In the genomic region with DNA sequence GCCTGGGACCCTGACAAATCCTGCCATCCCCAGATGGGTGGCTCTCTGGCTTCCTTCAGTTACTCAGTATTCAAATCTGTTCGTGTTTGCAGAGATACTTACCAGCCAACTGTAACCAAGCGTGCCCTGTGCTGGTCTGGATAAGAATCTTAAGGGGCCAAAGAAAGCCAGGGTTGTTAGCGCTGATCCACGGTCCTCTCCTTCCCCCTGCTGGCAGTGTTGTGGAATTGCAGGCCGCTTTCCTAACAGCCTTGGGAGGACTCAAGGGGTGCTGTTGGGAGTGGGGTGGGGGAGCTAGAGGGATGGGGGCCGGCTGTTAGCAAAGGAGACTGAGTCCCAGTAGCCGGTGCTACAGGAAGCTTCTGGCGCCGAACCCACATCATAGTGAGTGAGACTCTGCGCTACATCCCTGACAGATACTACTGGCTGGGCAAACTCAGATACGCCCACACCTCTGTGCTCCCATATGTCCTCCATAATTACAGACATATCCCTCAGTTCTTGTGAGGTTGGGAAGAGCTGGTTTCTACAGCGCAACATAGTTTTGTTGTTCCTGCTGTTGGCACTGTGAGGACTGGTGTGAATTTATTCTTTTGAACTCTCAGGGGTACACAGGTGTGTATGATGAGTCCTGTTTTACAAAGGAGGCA, we compare ENCODE assay signal across 9 mouse cellular contexts. TPM values are rescaled to one million over a fixed set of nuclear protein-coding genes. Genes with fewer than 3 reads are reported as not detected.
DNase-seq lines count a peak whose midpoint lies in the region; ATAC-seq lines count a peak whose summit lies in the region.
"Had no signal": no experiment of that assay in that cellular context is flagged by ENCODE, and none has a peak within 500 bp of the region (broad histone marks: within the 10 kb centered on the region; RNA-seq: fewer than 3 reads in every experiment).

No protein-coding gene starts in this region.

- no peaks in the 10 kb centered on the region for H3K36me3 ChIP-seq in midbrain, embryonic 11.5 days (ENCODE audit: control insufficient read depth, insufficient read depth, low read length)
- no peaks in the 10 kb centered on the region for H3K36me3 ChIP-seq in midbrain, embryonic 15.5 days (replicated peaks)
- H3K36me3 ChIP-seq: heart, embryonic 15.5 days had no signal

- no peak overlapping the region for H3K4me2 ChIP-seq in midbrain, embryonic 11.5 days
- H3K4me2 ChIP-seq in midbrain, embryonic 15.5 days, result no peak overlapping the region
- H3K4me2 ChIP-seq: heart, embryonic 15.5 days had no signal

- no peak overlapping the region for H3K9ac ChIP-seq in midbrain, embryonic 11.5 days (ENCODE audit: low read length)
- no peak overlapping the region for H3K9ac ChIP-seq in midbrain, embryonic 15.5 days
- H3K9ac ChIP-seq: heart, embryonic 15.5 days had no signal

- no peaks in the 10 kb centered on the region for H3K4me1 ChIP-seq in midbrain, embryonic 11.5 days (ENCODE audit: control insufficient read depth, insufficient read depth, low read length)
- H3K4me1 ChIP-seq in midbrain, embryonic 15.5 days, result no peaks in the 10 kb centered on the region
- H3K4me1 ChIP-seq: heart, embryonic 15.5 days had no signal

- no peak for ATAC-seq in midbrain, embryonic 11.5 days (ENCODE audit: low FRiP score)
- ATAC-seq in midbrain, embryonic 15.5 days (replicated peaks), result no peak
- no peak for ATAC-seq in erythroid progenitor cell, adult 5-6 weeks (replicated peaks; ENCODE audit: low FRiP score, poor library complexity, severe bottlenecking)

- 34% methylated on average over 12 of the region's 12 CpGs for WGBS in midbrain, embryonic 11.5 days
- WGBS in midbrain, embryonic 15.5 days, result 31% methylated on average over 12 of the region's 12 CpGs

- no peak overlapping the region for H3K4me3 ChIP-seq in midbrain, embryonic 11.5 days (ENCODE audit: low read depth, low read length)
- no peak overlapping the region for H3K4me3 ChIP-seq in midbrain, embryonic 15.5 days
- H3K4me3 ChIP-seq: heart, embryonic 15.5 days had no signal

- no peak overlapping the region for H3K27ac ChIP-seq in midbrain, embryonic 11.5 days (ENCODE audit: low read depth, low read length)
- no peak overlapping the region for H3K27ac ChIP-seq in midbrain, embryonic 15.5 days
- H3K27ac ChIP-seq: heart, embryonic 15.5 days had no signal

- no peaks in the 10 kb centered on the region for H3K9me3 ChIP-seq in midbrain, embryonic 11.5 days (ENCODE audit: control insufficient read depth, low read length)
- no peaks in the 10 kb centered on the region for H3K9me3 ChIP-seq in midbrain, embryonic 15.5 days
- H3K9me3 ChIP-seq: heart, embryonic 15.5 days had no signal

- H3K27me3 ChIP-seq in midbrain, embryonic 11.5 days (ENCODE audit: control insufficient read depth, insufficient read depth, low read length), result no peaks in the 10 kb centered on the region
- 0 out of 2 replicates have a peak, but pooled peaks cover 5% of the 10 kb centered on the region for H3K27me3 ChIP-seq in midbrain, embryonic 15.5 days (replicated peaks)

- DNase-seq in cerebellum, postnatal 25 days, result peak; percentile 22 to 42
- DNase-seq in cerebellum, postnatal 4 days (ENCODE audit: low spot score in 2 of 2), result no peak
- peak; percentile 91 for DNase-seq in midbrain, embryonic 11.5 days (ENCODE audit: low spot score, missing footprints)
- peak; percentile 71 for DNase-seq in embryo, embryonic 11 days
- DNase-seq in lung, postnatal 10 days, result peak; percentile 57
- DNase-seq in frontal cortex, postnatal 25 days (ENCODE audit: low spot score in 2 of 2), result no peak

RNA-seq across cellular contexts. Expression of a gene that starts 9.7 kb away (rescaled TPM):
- 23.0 and 24.5 TPM in 2 replicates for polyA plus RNA-seq in midbrain, embryonic 11.5 days (2014; fragmentation: Nextera tagmentation; extraction: Ambion mirVana)
- 18.8 and 22.2 TPM in 2 replicates for polyA plus RNA-seq in midbrain, embryonic 15.5 days (2015; fragmentation: Nextera tagmentation; extraction: Ambion mirVana)
- 2.9 TPM in 1 of 2 replicates, not detected in the other for total RNA-seq in erythroid progenitor cell, adult 5-6 weeks (2015; ENCODE audit: low replicate concordance)
- 3.9 and 4.5 TPM in 2 replicates for total RNA-seq in erythroid progenitor cell, adult 5-6 weeks (2017; ENCODE audit: low replicate concordance)

Comparison
In these comparisons a context has a peak if more than half of its experiments do, and no peak if none do; other contexts are left out.
1. DNase-seq: peak in cerebellum, postnatal 25 days (2 of 2), midbrain, embryonic 11.5 days (single experiment), embryo, embryonic 11 days (single experiment) and lung, postnatal 10 days (single experiment); none in cerebellum, postnatal 4 days (0 of 2) and frontal cortex, postnatal 25 days (0 of 2).